Mouse (Mus musculus) urinary bladder, postnatal 10 days (tissue): Measurements from ENCODE around the gene Cfap43.

Experiments used
- DNase-seq: peaks from one replicate; pipeline ENCODE4 v3.0.0; 2022; ENCODE audit warnings: low spot score

Cfap43 gene

DNA sequence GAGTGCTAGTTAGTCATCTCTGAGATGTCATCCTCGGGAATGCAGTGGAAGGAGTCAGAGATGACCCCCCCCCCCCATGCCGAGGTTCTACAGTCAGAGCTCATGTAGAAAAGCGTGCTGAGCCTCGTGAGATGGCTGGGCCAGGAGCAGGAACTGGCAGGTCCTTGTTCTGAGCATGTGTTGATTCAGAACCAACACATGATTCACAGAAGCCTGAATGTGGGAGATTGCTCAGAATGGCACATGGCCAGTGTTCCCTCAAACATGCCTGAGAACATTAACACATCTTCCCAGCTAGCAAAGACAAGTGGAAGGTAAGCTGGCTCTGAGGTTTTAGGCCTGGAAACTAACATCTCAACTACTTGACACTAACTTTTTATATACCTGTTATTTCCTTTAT is 208.7 kb downstream of the Cfap43 start:
- no peak for DNase-seq

DNA sequence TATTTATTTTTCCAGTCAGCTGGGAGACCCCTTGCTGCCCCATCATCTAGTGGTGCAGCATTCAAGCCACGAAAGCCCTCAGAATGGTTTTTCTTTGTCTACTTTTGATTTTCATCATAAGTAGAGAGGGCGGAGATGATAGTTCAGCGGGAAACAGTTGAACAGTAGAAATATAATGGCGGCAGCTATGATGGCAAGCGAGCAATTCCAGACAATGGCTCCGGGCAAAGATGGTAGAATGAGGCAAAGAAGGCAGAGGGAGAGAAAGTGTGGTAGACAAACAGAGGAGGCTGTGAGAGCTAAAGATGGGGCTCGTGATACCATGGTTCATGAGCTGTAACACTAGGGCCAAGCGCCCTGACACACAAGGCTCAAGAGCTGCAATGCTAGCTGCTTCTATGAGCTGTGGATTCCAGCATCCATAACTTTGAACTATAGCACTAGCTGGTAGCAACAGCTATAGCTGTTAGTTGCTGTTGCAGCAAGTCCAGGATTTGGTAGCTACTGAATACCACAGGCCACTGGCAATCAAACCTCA is 213.2 kb downstream of the Cfap43 start:
- DNase-seq = no peak

DNA sequence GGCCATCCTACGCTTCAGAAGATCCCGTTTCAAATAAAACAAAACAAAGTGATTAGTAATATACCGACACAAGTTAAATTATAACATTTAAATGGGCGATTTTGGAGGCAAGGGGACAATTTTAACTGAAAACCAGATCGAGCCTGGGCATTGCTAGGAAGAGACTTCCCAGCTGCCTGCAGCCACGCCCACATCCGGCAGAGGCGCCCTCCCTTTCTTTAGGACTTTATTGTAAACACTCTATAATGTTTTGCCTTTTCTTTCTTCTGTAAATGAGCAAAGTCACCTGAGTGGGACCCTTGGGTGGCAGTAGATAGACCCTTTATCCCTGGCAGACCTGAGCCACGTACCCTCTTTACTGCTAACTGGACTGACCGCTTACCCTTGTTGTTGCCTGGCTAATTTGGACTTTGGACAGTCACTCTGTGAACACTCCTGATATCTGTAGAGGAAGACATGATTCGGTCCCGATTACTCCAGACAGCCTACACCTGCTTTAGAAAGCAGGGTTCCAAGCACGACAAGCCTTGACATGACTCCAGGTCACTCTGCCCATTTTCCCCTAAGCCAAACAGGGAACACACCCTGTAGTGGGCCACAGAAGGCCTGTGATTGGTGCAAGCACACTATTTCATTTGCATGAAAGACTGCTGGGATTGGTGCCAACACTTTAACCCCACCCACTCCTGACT is 213.9 kb downstream of the Cfap43 start:
- DNase-seq = no peak

DNA sequence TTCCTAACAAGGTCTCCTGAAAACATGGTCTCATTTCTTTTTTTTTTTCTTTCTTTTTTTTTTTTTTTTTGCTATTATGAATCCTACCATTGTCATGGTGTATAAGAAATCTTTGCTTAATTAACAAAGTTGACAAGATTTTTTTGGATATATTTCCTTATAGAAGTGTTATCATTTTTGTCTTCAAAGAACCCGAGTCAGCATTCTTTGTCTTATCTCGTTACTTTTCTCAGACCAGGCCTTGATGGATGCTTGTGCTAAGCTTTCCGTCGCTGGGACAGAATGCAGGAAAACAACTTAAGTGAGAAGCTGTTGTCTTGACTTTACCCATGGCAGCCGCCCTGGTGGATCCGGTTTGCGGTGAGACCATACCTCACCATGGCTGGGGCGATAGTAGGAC is 218.6 kb downstream of the Cfap43 start:
- DNase-seq = no peak

DNA sequence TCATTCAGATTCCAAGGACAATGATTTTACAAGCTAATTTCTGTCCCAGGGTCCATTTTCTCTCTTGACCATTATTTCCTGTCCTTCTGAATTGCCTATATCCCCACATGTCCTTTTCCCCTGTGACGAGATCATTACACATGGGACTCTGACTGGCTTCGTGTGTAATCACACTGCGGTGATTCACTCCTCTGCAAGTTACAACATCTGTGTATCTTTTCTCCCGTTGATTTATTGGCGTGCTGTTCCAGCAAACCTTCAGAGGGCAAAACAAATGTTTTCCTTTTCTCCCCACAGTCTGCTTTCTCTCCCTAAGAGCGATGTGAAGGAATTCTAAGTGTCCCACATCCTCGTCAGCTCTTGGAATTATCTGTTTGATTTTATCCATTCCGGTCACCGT is 219.3 kb downstream of the Cfap43 start:
- no peak for DNase-seq

DNA sequence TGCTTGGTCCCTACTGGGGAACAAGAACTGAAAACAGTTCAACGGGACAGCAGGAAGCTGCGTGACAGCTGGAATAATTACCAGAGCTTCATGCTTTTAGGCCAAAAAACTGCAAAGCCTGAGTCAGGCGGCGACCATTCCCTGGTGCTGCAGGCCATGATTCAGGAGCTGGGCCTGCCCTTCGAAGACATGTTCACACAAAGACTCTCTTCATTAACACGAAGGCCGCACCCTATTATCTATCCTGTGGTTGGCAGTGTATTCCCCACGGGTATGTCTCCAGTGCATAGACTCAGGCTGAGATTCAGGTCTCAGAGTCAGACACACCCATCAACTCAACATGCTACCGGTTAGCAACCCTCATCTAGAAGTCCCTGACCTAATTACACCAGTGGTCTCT is 220.8 kb downstream of the Cfap43 start:
- DNase-seq = no peak

DNA sequence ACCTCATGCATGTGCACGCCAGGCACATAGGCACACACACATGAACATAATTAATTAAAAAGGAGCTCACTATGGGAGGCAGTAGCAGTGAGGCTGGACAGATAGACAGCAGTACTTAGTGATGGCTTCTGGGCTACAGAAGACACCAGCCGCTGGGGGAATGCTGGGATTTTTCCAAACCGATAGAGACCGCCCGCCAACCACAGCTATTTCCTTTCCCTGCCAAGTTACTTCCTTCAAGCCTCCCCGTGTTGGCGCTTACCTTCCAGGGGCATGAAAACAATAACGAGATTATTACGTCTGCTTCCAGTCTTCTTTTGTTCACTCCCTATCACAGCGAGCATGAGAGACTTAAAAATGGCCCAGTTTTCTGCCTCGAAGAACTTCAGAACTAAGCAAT is 222.0 kb downstream of the Cfap43 start:
- DNase-seq = no peak

DNA sequence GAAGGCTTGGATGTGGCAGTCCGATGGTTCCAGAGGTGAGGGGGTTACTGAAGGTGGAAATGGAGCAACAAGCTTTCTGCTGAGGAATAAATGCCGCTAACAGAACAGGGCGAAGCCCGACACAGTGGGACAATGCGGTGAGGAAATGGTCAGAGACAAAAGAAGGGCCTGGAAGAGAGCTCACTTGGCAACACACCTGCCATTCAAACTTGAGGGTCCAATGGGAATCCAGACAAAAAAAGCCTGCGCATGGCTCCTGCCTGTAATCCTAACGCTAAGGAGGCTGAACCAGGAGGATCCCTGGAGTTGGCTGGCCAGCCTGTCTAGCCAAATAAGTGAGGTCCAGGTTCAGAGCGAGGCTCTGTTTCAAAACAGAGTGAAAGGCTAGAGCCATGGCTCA is 222.7 kb downstream of the Cfap43 start:
- DNase-seq = no peak

DNA sequence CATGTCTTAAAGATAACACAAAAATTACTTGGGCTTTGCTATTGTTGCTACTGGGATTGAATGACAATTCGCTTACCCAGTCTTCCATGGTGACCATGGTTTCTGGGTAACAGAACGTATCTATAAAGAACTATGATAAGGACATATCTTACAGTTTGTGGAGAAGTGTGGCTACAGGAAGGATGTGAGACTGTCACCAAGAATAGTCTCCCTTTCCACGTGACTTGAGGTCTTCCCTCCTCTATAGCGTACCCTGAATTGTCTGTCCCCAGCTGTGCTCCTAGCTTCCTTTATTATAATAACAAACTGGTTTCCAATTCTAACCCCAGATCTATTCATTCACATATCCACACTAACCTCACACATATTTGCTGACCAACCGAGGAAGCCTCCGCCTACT is 223.4 kb downstream of the Cfap43 start:
- no peak for DNase-seq

DNA sequence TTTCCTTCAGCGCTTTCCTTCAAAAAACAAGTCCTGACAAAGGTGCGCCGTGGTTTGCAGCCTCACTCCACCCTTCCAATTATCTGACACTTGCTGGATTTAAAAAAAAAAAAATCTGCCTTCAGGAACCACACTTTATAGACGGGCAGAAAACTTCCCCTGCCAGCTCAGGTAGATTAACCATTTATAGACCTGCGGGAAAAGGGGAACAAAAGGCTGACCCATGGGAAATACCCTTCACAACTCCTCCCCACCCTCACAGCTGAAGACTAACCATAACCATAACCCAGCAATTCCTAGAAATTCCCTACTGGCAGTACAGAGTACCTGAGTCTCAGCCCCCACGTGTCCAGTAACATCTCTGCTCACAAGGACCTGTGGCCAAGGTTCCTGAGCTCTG is 227.1 kb downstream of the Cfap43 start, which contains the start of gene Col17a1:
TSS of gene Col17a1 (minus strand) at position 101 of the 400 bp plus-strand sequence.
- no peak for DNase-seq

DNA sequence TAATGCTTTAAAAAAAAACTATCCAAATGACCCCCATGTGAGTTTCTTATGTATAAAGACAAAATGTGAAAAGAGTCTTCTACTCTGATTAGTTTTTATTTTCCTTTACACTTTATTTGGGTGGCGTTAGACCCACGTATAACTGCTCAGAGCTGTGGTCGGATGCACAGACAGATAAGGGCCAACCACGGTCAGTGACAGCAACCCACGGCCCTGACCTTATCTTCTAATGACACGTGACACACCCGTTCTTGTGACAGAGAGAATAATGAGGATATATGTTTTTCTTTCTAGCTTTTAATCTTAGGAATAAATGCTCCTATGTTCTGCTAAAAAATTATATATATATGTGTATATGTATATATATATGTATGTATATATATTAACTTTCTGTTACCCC is 229.5 kb downstream of the Cfap43 start:
- no peak for DNase-seq
